Mouse (Mus musculus): ENCODE data around the gene Oxa1l.

GRCm38 (mm10) chr14:54371460-54371859 is 10.8 kb downstream of the Oxa1l start:
- no peak for TF ChIP-seq CTCF (IDR thresholded peaks at IDR 0.05; ENCODE audit: control insufficient read depth, insufficient read depth, insufficient replicate concordance, low read depth, low read length)
- no peak for TF ChIP-seq POLR2A (IDR thresholded peaks at IDR 0.05; ENCODE audit: control insufficient read depth, low read depth, low read length)

Measured in testis, adult 2 months (tissue).